Mouse (Mus musculus) central nervous system, embryonic 11.5 days (tissue): ENCODE measurements around the gene I830077J02Rik. TPM values are rescaled to one million over a fixed set of nuclear protein-coding genes. Genes with fewer than 3 reads are reported as not detected.

ENCODE experiments used
- polyA plus RNA-seq: library from polyadenylated mRNA; depleted of rRNA; stranded (reverse); fragments of >200 nt; gene quantifications from 2 replicates; pipeline ENCODE4 v1.2.3, GENCODE M21; 2012; rRNA removed

The I830077J02Rik gene
- 1.1 and 1.2 TPM in 2 replicates for polyA plus RNA-seq

GRCm38 (mm10) chr3:105932240-105933071 lies at the start of gene I830077J02Rik:
TSS of gene I830077J02Rik (minus strand) at chr3:105932664.

DNA sequence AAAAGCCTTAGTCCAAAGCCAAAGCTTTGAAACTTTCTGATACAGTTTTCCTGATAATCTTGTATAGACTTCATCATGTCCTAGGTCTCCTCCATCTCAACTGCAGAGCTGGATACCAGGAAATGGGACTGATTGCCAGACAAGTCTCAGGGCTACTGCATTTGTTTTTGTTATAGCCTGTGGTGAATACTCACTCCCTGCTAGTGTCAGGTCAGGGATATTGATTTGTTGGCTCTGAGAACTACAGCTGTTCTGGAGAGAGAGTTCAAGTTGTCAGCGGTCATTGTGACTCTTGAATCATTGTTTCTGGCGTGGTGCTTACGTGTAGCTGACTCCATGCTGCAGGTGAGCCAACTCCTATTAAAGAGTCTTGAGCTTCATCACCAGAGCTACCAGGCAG lies 40.9 kb upstream of the I830077J02Rik start, which contains the start of gene Ovgp1:
Ovgp1 (plus strand) TSS at position 301 of the 400 bp plus-strand sequence.

DNA sequence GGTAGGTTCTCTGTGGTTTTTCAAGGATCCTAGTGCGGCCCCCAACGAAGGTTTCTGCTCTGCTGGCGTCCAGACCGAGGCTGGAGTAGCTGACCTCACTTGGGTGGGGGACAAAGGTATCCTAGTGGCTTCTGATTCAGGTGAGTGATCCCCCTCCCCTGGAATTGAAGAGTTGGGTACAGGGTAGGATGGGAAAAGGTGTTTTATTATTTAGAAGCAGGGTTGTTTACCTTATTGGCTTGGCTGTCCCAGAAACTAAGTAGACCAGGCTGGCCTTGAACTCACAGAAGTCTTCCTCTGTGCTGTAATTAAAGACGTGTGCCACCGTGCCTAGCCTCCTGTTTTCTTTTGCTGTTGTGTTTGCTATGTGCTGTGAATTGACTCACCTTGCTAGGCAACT lies 27.5 kb upstream of the I830077J02Rik start, which contains the start of gene Atp5f1:
Atp5f1 (minus strand) TSS at position 101 of the 400 bp plus-strand sequence.

GRCm38 (mm10) chr3:105958974-105959580 lies 26.6 kb upstream of the I830077J02Rik start, which contains the start of gene Wdr77:
TSS of gene Wdr77 (plus strand) at chr3:105959369.

Other genes with a start within 250 kb of the I830077J02Rik start
- gene Ddx20, start 245.1 kb downstream of the I830077J02Rik start, polyA plus RNA-seq = 26.2 and 29.2 TPM in 2 replicates
- 3.0 and 3.2 TPM in 2 replicates for gene Inka2, start 228.1 kb downstream of the I830077J02Rik start, polyA plus RNA-seq
- 44.0 and 48.7 TPM in 2 replicates for gene Rap1a, start 131.3 kb downstream of the I830077J02Rik start, polyA plus RNA-seq
- gene Adora3, start 61.8 kb downstream of the I830077J02Rik start, polyA plus RNA-seq = 0.07 TPM in 1 of 2 replicates, not detected in the other
- gene Tmigd3, start 61.8 kb downstream of the I830077J02Rik start, polyA plus RNA-seq = 0.08 and 0.17 TPM in 2 replicates
- 62.9 and 82.8 TPM in 2 replicates for gene Wdr77, start 26.7 kb upstream of the I830077J02Rik start, polyA plus RNA-seq
- 271 and 331 TPM in 2 replicates for gene Atp5f1, start 27.4 kb upstream of the I830077J02Rik start, polyA plus RNA-seq
- gene Ovgp1, start 41.0 kb upstream of the I830077J02Rik start, polyA plus RNA-seq = 7.6 and 18.3 TPM in 2 replicates
- gene Pifo, start 82.0 kb upstream of the I830077J02Rik start, polyA plus RNA-seq = 0.61 and 0.73 TPM in 2 replicates
- gene Chil5, start 100.2 kb upstream of the I830077J02Rik start, polyA plus RNA-seq = 0.16 TPM in 1 of 2 replicates, not detected in the other
- gene Chia1, start 180.6 kb upstream of the I830077J02Rik start, polyA plus RNA-seq = 0.16 and 0.26 TPM in 2 replicates
- not detected in 2 replicates for gene Chil3, start 234.9 kb upstream of the I830077J02Rik start, polyA plus RNA-seq